10 mouse cellular contexts compared by ENCODE assay signal in the genomic region with DNA sequence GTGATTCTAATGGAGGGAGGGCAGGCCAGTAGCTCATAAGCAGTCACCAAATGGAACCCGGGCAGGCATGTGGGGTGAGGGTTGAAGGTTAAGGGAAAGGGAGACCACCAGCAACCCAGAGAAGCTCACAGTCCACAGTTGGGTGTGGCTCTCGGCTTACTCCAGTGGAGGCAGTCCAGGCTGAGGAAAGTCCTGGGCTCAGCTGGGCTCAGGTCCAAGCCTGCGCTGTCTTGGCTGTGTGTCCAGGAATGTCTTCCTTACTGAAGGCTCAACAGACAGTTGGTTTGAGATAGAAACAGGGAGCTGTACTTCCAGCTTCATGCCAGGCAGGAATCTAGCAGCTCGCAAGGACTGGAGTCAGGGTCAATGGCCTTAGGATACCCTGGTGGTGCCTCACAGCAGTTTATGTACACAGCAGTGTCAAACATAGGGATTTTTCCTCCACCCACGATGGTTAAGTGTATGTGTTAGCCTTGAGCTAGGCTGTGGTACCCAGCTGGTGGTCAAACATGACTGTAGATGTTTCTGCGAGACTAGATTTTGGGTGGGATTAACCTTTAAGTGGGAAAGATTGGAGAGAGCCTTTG.
DNase-seq lines count a peak whose midpoint lies in the region; ATAC-seq lines count a peak whose summit lies in the region.
"Had no signal": no experiment of that assay in that cellular context is flagged by ENCODE, and none has a peak within 500 bp of the region (broad histone marks: within the 10 kb centered on the region; RNA-seq: fewer than 3 reads in every experiment).

No protein-coding gene starts in this region.

- no peak overlapping the region for H3K27ac ChIP-seq in hindbrain, embryonic 14.5 days

- ATAC-seq in hindbrain, embryonic 14.5 days (ENCODE audit: low FRiP score), result no peak

- no peak overlapping the region for H3K9ac ChIP-seq in hindbrain, embryonic 14.5 days

- H3K4me3 ChIP-seq in hindbrain, embryonic 14.5 days (replicated peaks; ENCODE audit: low read length), result no peak overlapping the region
- H3K4me3 ChIP-seq: erythroblast, embryonic 14.5 days had no signal

- intact Hi-C loops in heart, postnatal 14 days (cut with DNase I), result no loop called here

- DNase-seq in cerebellum, postnatal 10 days, result peak; percentile 74 to 80
- no peak for DNase-seq in cerebellum, adult 11-12 months
- peak; percentile 51 for DNase-seq in Muller cell, postnatal 12 days (ENCODE audit: inconsistent ontology term)
- DNase-seq in heart, postnatal 14 days, result peak; percentile 45 to 65
- peak; percentile 60 for DNase-seq in lung, postnatal 14 days
- DNase-seq in layer of hippocampus, postnatal 36 days, result no peak
- DNase-seq in hindbrain, embryonic 14.5 days (ENCODE audit: low spot score), result no peak
- DNase-seq in thymus, adult 18-20 months, result no peak
- DNase-seq: retina, postnatal 1 day had no signal

- no peaks in the 10 kb centered on the region for H3K36me3 ChIP-seq in hindbrain, embryonic 14.5 days (replicated peaks; ENCODE audit: control insufficient read depth, insufficient read depth)

- H3K4me2 ChIP-seq in hindbrain, embryonic 14.5 days (replicated peaks), result no peak overlapping the region

- no peaks in the 10 kb centered on the region for H3K9me3 ChIP-seq in hindbrain, embryonic 14.5 days (ENCODE audit: control insufficient read depth, low read length)

- no peaks in the 10 kb centered on the region for H3K27me3 ChIP-seq in hindbrain, embryonic 14.5 days (ENCODE audit: control insufficient read depth, insufficient read depth, low read length)

- H3K4me1 ChIP-seq in hindbrain, embryonic 14.5 days (replicated peaks; ENCODE audit: control insufficient read depth, insufficient read depth, low read length), result peaks cover 10% of the 10 kb centered on the region

- 79% methylated on average over 6 of the region's 6 CpGs for WGBS in hindbrain, embryonic 14.5 days

Comparison
In these comparisons a context has a peak if more than half of its experiments do, and no peak if none do; other contexts are left out.
1. DNase-seq: peak in cerebellum, postnatal 10 days (2 of 2), Muller cell, postnatal 12 days (single experiment), heart, postnatal 14 days (2 of 2) and lung, postnatal 14 days (single experiment); none in cerebellum, adult 11-12 months (single experiment), layer of hippocampus, postnatal 36 days (0 of 2), hindbrain, embryonic 14.5 days (single experiment) and thymus, adult 18-20 months (0 of 2).